Mouse (Mus musculus) midbrain, postnatal 0 days (tissue): ENCODE data around the gene 0610010K14Rik. TPM values are rescaled to one million over a fixed set of nuclear protein-coding genes. Genes with fewer than 3 reads are reported as not detected.

Source experiments
- ATAC-seq: fragments of 200-750 bp; cut with Nextera tagmentation; 2 replicates; pipeline ENCODE4 v1.8.0; 2017; ENCODE audit warnings: moderate number of reproducible peaks, mild to moderate bottlenecking, moderate TSS enrichment, moderate library complexity; ENCODE audit not compliant: low FRiP score
- DNase-seq: peaks from one replicate; pipeline ENCODE4 v3.0.0-alpha.2; 2015; ENCODE audit warnings: low spot score
- H3K27ac ChIP-seq: fragments of 300-500 bp; sonication (generic); 2 replicates; pipeline ENCODE4 v1.5.1; 2014; ENCODE audit warnings: low read depth, mild to moderate bottlenecking, low read length, mixed read lengths
- H3K27me3 ChIP-seq: fragments of 300-500 bp; sonication (generic); 2 replicates; pipeline ENCODE4 v1.6.1; 2014; ENCODE audit warnings: low read length, control low read depth, mixed read lengths; ENCODE audit not compliant: insufficient read depth
- H3K36me3 ChIP-seq: fragments of 300-500 bp; sonication (generic); 2 replicates; pipeline ENCODE4 v1.6.1; 2014; ENCODE audit warnings: low read length, control low read depth, mixed read lengths; ENCODE audit not compliant: insufficient read depth
- H3K4me1 ChIP-seq: fragments of 300-500 bp; sonication (generic); 2 replicates; pipeline ENCODE4 v1.6.1; 2014; ENCODE audit warnings: mild to moderate bottlenecking, control low read depth, antibody characterized with exemption, low read length, mixed read lengths; ENCODE audit not compliant: insufficient read depth
- H3K4me2 ChIP-seq: fragments of 300-500 bp; sonication (generic); 2 replicates; pipeline ENCODE4 v1.6.1; 2014; ENCODE audit warnings: low read depth, mild to moderate bottlenecking, low read length, mixed read lengths; ENCODE audit not compliant: poor library complexity, severe bottlenecking
- H3K4me3 ChIP-seq: fragments of 300-500 bp; sonication (generic); 2 replicates; pipeline ENCODE4 v1.5.1; 2014; ENCODE audit warnings: low read depth, mild to moderate bottlenecking, low read length, moderate library complexity
- H3K9ac ChIP-seq: fragments of 300-500 bp; sonication (generic); replicated peaks from 2 replicates; pipeline ENCODE4 v1.6.1; 2014; ENCODE audit warnings: mild to moderate bottlenecking, low read length, moderate library complexity, mixed read lengths; ENCODE audit not compliant: poor library complexity, severe bottlenecking
- H3K9me3 ChIP-seq: fragments of 300-500 bp; sonication (generic); 2 replicates; pipeline ENCODE4 v1.6.1; 2016; ENCODE audit warnings: low read length, control low read depth
- CTCF ChIP-seq: IDR thresholded peaks from 2 replicates; pipeline ENCODE4 v1.5.1; 2016; ENCODE audit warnings: antibody characterized with exemption, mild to moderate bottlenecking
- WGBS: fragments of 180-500 bp; shearing (Covaris S2); extraction: QIAGEN DNeasy Blood & Tissue Kit; methylation state at CpG from one replicate; pipeline ENCODE4 v1.1.7; 2014; 5-methylcytosine and 5-hydroxymethylcytosine counted together
- polyA plus RNA-seq: library from polyadenylated mRNA; unstranded; fragments of >200 nt; fragmentation: Nextera tagmentation; extraction: Ambion mirVana; gene quantifications from 2 replicates; pipeline ENCODE4 v1.2.1, GENCODE M21; 2015
- total RNA-seq: library from RNA; depleted of rRNA; stranded (reverse); fragments of >200 nt; gene quantifications from 2 replicates; pipeline ENCODE4 v1.2.3, GENCODE M21; 2014

Gene 0610010K14Rik
- total and polyA plus RNA-seq, 2 experiments from 2014 or later = 43.0 to 154 TPM

DNA sequence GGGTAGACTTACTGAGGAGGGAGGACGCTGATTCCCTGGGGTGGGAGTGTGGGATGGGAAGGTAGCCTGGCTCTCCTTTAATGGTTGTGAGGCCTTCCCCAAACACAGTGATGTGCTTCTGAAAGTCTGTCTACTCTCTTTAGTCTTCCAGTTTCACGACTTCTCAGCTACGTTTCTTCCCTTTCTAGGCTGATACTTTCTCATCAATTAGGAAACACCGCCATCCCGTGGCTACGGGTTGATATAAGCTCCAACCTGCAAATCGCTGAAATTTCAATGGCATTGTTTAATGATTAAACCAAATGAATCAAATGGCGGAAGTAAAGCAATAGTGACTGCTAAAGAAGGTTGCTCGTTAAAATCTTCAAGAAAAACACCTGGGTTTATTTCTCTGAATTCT lies 24.8 kb downstream of the 0610010K14Rik start:
- peak; percentile 85 for DNase-seq
- Histone ChIP-seq H3K27me3 (peaks cover 10% of the 10 kb centered on the region; the same call in 1 of the 2 replicates), H3K27ac (no peak overlapping the region), H3K4me1 (peaks cover 8% of the 10 kb centered on the region), H3K36me3 (0 out of 2 replicates have a peak, but pooled peaks cover 8% of the 10 kb centered on the region), H3K9me3 (no peaks in the 10 kb centered on the region), H3K4me2 (no peak overlapping the region), H3K4me3 (no peak overlapping the region), H3K9ac (no peak overlapping the region)
- no peak for ATAC-seq
- TF ChIP-seq CTCF = peak; percentile 88
- 14% methylated on average over 9 of the region's 9 CpGs for WGBS

DNA sequence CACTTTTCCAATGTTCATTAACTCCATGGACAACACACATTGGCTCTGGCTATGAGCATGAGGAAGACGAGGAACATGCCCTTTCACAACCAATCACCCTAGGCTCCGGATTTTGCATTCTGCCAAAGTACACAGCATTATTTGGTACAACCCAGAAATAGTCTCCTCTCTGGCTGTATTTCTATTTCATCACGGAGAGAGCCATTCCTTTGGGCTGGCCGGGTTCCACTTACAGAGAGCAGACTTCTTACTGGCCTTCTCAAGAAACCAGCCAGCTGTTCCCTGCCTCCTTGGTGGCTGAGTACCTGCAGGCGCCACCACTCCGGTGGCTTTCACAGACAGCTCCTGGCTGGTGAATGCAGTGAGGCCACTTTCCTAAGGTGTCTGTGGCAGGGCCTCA lies 25.3 kb downstream of the 0610010K14Rik start, which contains the start of gene Slc16a11:
Gene Slc16a11 (plus strand): TSS at position 330 of the 400 bp plus-strand sequence.
- no peak for TF ChIP-seq CTCF
- 61% methylated on average over 6 of the region's 6 CpGs for WGBS
- peak within 1 kb of the TSS; percentile 63 for H3K9ac ChIP-seq
- H3K4me1 ChIP-seq = peaks cover 8% of the 10 kb centered on the region
- ATAC-seq (no peak), DNase-seq (no peak)
- peak within 1 kb of the TSS; percentile 87 for H3K4me2 ChIP-seq
- H3K9me3 ChIP-seq = no peaks in the 10 kb centered on the region
- H3K27me3 ChIP-seq = peaks cover 11% of the 10 kb centered on the region; the same call in 1 of the 2 replicates
- H3K27ac ChIP-seq = no peak within 1 kb of the TSS
- peak within 1 kb of the TSS; percentile 43 for H3K4me3 ChIP-seq
- H3K36me3 ChIP-seq = 0 out of 2 replicates have a peak, but pooled peaks cover 4% of the 10 kb centered on the region

DNA sequence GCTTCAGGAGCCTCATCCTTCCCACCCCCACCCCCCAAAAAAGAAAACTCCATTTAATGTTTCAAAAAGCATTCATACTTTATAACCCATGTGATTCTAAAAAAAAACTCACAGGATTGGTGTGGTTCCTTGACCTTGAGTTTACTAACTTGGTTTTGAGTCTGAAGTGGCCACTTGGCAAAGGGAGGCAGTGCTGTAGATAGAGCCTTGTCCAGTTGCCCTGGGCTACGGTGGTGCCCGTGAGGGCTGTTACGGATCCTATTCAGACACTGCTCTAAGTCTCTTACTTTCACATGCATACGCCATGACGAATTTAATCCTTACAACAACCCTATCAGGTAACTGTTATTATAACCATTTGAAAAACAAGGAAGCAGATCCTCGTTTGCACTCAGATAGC lies 25.7 kb downstream of the 0610010K14Rik start:
- Histone ChIP-seq H3K4me3 (no peak overlapping the region), H3K4me1 (peaks cover 8% of the 10 kb centered on the region), H3K27ac (no peak overlapping the region), H3K27me3 (peaks cover 13% of the 10 kb centered on the region; the same call in 1 of the 2 replicates), H3K36me3 (no peaks in the 10 kb centered on the region), H3K9ac (no peak overlapping the region), H3K9me3 (no peaks in the 10 kb centered on the region), H3K4me2 (no peak overlapping the region)
- WGBS = 58% methylated on average over 6 of the region's 6 CpGs
- no peak for DNase-seq
- no peak for ATAC-seq
- no peak for TF ChIP-seq CTCF

DNA sequence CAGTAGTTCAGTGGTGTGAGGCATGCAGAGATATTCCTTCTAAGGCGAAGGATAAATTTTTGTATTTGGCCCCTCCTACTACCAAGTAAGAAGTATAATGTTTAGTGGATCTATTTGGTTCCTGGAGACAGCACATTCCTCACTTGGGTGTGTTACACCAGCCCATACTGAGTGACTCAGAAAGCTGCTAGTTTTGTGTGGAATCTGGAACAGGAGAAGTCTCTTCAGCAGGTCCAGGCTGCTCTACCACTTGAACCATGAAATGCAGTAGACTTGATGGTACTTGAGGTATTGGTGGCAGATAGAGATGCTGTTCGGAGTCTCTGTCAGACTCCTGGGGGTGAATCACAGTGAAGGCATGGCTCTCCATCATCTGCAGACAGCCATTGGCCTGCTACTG lies 27.0 kb downstream of the 0610010K14Rik start:
- no peak for TF ChIP-seq CTCF
- Histone ChIP-seq H3K27me3 (peaks cover 5% of the 10 kb centered on the region; the same call in 1 of the 2 replicates), H3K27ac (no peak overlapping the region), H3K9me3 (no peaks in the 10 kb centered on the region), H3K4me2 (no peak overlapping the region), H3K9ac (no peak overlapping the region), H3K4me1 (peaks cover 8% of the 10 kb centered on the region), H3K4me3 (no peak overlapping the region), H3K36me3 (no peaks in the 10 kb centered on the region)
- ATAC-seq (no peak), DNase-seq (no peak)
- WGBS = 94% methylated on average over 2 of the region's 2 CpGs

DNA sequence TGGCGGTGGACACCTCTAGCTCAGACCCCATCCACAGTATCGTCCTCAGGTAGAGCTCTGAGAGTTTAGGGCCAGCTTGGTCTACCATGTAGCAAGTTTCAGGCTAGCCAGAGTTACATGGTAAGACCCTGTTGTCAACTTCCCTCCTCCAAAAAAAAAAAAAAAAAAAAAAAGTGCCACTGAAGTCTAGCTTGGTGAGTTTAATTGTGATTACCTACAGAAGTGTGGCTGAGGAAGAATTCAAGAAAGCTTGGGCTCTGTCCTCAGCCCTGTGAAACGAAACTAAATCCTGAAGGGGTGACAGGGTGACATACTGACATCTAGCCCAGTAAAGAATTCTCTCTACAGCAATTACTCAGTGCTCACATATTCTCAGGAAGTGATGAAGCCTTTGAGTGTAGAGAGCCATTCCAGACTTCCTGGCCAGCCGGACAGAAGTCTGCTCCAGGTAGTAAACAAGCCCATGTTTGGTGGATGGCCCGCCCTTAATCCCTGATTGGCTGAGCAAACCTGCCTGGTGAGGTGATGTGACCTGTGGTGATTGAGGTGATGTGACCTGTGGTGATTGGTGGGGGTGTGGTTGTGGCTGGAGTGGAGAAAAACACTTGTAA lies 28.8 kb downstream of the 0610010K14Rik start:
- H3K4me3 ChIP-seq = no peak overlapping the region
- no peak for DNase-seq
- H3K4me2 ChIP-seq = no peak overlapping the region
- H3K9me3 ChIP-seq = no peaks in the 10 kb centered on the region
- ATAC-seq = no peak
- TF ChIP-seq CTCF = no peak
- H3K27me3 ChIP-seq = peaks cover 3% of the 10 kb centered on the region; the same call in 1 of the 2 replicates
- no peaks in the 10 kb centered on the region for H3K36me3 ChIP-seq
- no peak overlapping the region for H3K27ac ChIP-seq
- H3K9ac ChIP-seq = no peak overlapping the region
- 83% methylated on average over 5 of the region's 5 CpGs for WGBS
- peaks cover 1% of the 10 kb centered on the region; the same call in 1 of the 2 replicates for H3K4me1 ChIP-seq

DNA sequence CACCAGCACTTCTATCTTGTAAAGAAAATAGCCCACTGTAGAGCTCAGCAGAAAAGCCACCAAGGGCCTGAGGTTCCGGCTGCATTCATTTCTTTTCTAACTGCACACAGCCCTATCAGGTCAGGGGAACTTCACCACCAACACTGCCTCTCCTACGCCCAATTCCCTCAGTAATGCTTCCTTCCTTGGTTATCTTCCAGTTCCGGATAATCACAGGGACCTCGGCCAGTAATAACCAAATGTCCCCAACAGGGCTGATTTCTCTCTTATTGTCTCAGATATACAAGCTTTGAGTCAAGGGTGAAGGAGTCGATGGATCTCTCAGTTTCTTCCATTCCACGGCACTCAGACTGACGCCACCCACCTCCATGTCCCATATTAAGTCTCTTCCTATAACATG lies 30.4 kb downstream of the 0610010K14Rik start:
- no peaks in the 10 kb centered on the region for H3K36me3 ChIP-seq
- H3K4me1 ChIP-seq = no peaks in the 10 kb centered on the region
- no peak overlapping the region for H3K4me2 ChIP-seq
- H3K9me3 ChIP-seq = no peaks in the 10 kb centered on the region
- peaks cover 3% of the 10 kb centered on the region; the same call in 1 of the 2 replicates for H3K27me3 ChIP-seq
- no peak for TF ChIP-seq CTCF
- DNase-seq = no peak
- no peak for ATAC-seq
- no peak overlapping the region for H3K4me3 ChIP-seq
- no peak overlapping the region for H3K9ac ChIP-seq
- H3K27ac ChIP-seq = no peak overlapping the region
- 88% methylated on average over 7 of the region's 7 CpGs for WGBS
